Mouse (Mus musculus) myocyte (in vitro differentiated cells): ENCODE data around the gene Acap3.

Experiments
- POLR2A ChIP-seq: IDR thresholded peaks from one replicate; pipeline ENCODE4 v1.6.1; 2011; ENCODE audit warnings: low read depth, mild to moderate bottlenecking, control low read depth, moderate library complexity; ENCODE audit not compliant: insufficient read length
- USF1 ChIP-seq: IDR thresholded peaks from one replicate; pipeline ENCODE4 v1.6.1; 2011; ENCODE audit warnings: low read depth, mild to moderate bottlenecking, control low read depth, moderate library complexity

GRCm38 (mm10) chr4:155944271-155944670 is 52.6 kb downstream of the Acap3 start:
- no peak for TF ChIP-seq USF1
- TF ChIP-seq POLR2A: no peak
